Mouse (Mus musculus): ENCODE results near the gene Ccnk. TPM values are rescaled to one million over a fixed set of nuclear protein-coding genes. Genes with fewer than 3 reads are reported as not detected.

The Ccnk gene
- polyA plus RNA-seq (2017; shearing (Covaris generic)): 4.5 TPM

DNA sequence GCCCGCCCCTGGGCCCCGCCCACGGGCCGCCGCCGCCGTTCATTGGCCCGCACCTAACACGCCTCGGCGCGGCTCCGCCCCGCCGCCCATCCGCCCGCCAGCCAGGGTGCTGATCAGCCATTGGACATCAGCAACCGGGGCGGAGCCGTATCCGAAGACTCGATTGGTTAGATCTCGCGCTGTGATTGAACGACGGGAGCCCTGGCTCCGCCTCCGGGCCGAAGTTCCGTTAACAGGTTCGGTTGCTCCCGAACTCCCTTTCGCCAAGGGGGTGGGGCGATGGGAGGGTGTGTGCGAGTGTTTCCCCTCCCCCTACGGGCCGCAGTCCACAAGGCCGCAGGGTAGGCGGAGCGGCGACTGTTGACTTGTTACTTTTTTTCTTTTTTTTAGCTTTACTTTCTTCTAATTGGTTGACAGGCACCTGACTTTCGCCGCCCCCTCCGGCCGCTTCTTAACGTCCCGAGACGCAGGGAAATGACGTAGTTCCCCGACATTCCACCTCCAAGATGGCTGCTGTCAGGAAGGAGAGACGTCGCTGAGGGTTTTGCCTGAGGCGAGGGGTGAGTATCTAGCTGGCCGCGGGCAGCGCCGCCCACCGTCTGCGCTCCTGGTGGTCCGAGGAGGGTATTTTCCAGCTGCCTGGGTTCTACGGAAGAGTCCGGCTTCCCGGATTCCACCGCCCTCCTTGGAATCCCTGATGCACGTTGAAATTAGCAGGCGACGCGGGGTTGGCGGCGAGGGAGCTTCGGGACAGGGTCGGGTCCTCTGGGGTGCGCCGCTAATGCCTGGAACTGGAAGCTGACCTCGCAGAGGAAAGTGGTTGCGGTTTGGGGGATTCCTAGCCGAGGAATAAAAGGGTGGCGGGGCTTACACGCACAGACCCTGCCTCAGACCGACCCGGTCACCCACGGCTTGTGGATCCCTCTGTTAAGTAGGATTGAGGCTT, at the start of gene Ccnk:
Ccnk (plus strand) TSS at position 259 of the 946 bp plus-strand sequence.

DNA sequence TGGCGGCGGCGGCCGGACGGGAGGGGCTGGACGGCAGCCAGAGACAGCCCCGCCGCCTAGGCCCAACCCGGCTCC, 296 bp upstream of the Ccnk start, which contains the start of gene Setd3:
Setd3 (minus strand) TSS at position 69 of the 75 bp plus-strand sequence.

Other genes with a start within 250 kb of the Ccnk start
- gene Bcl11b, start 176.0 kb upstream of the Ccnk start, polyA plus RNA-seq (2017; shearing (Covaris generic)): 310 TPM
- 111 TPM for gene Setd3, start 265 bp upstream of the Ccnk start, polyA plus RNA-seq (2017; shearing (Covaris generic))
- gene Ccdc85c, start 95.8 kb downstream of the Ccnk start, polyA plus RNA-seq (2017; shearing (Covaris generic)): 0.26 TPM
- not detected for gene Hhipl1, start 126.7 kb downstream of the Ccnk start, polyA plus RNA-seq (2017; shearing (Covaris generic))
- gene Cyp46a1, start 154.8 kb downstream of the Ccnk start, polyA plus RNA-seq (2017; shearing (Covaris generic)): not detected
- gene Eml1, start 191.4 kb downstream of the Ccnk start, polyA plus RNA-seq (2017; shearing (Covaris generic)): not detected